Mouse (Mus musculus) right cerebral cortex, postnatal 10 days (tissue): ENCODE measurements around the gene Hist1h2af.

ENCODE experiments used
- DNase-seq, 2 experiments: peaks; one replicate each; pipeline ENCODE4 v3.0.0; 2021; ENCODE audit warnings: low spot score in 2 of 2

The Hist1h2af gene

GRCm38 (mm10) chr13:23515281-23515680 lies 18.4 kb upstream of the Hist1h2af start:
- DNase-seq: no peak

GRCm38 (mm10) chr13:23515826-23516620 lies 17.7 kb upstream of the Hist1h2af start:
- no peak for DNase-seq

GRCm38 (mm10) chr13:23516822-23517602 lies 16.7 kb upstream of the Hist1h2af start:
- peak; percentile 73 to 80 for DNase-seq

GRCm38 (mm10) chr13:23517603-23518294 lies 16.0 kb upstream of the Hist1h2af start:
- peak; percentile 90 to 94 for DNase-seq

- no peak for DNase-seq
These were observed 15.5 kb upstream of the Hist1h2af start for GRCm38 (mm10) chr13:23518295-23518603.

- peak; percentile 79 to 80 for DNase-seq
These were observed 14.8 kb upstream of the Hist1h2af start for GRCm38 (mm10) chr13:23518885-23519284.

DNA sequence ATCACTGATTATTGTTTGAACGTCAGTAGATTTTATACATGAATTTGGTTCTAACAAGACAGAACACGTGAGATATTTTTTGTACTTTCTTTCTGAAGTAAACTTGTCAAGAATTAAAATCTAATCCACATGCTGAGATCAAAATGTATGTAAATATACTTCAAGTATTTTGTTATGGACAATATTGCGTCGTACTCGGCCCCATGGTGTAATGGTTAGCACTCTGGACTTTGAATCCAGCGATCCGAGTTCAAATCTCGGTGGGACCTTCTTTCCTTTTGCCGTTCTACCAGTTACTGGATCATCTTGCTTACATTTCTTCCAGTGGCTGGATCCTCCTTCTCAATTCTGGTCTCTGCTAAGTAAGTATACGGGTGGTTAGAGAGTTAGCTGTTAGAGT lies 14.3 kb upstream of the Hist1h2af start:
- peak; percentile 83 to 87 for DNase-seq

DNA sequence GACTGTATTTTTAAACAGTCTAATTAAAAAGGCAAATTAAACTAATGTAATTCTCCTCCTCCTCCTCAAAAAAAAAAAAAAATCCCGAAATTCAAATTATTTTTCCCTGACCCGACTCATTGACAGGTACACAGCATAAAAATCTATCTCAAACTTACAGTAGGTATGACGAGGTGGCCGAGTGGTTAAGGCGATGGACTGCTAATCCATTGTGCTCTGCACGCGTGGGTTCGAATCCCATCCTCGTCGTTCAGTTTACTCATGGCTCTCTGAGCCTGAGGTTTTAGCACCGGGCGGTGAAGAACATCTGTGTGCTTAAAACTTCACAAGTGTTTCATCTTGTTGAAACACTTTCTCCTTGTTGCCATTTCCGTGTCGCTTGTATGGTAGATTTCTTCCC lies 12.0 kb upstream of the Hist1h2af start:
- DNase-seq: peak; percentile 73 to 81

- DNase-seq: no peak
These were observed 9.7 kb upstream of the Hist1h2af start for GRCm38 (mm10) chr13:23523976-23524375.

DNA sequence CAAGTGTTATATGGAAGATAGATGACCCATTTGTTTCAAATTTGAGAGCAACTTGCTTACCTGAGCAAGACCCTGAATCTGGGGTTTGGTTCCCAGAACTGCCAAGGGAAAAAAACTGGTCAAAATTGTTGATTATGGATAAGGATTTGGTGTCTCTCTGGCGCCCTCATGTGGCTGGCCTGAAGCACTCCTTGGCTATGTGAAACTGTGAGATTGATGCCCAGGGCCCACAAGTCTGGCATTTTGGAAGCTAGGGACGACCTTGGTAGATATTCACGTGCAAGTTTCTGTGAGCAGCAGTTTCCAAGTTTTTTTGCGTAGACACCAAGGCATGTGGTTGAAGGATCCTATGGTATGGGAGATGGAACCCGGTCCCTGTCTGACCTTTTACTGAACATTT lies 9.1 kb upstream of the Hist1h2af start:
- peak; percentile 75 to 86 for DNase-seq

DNA sequence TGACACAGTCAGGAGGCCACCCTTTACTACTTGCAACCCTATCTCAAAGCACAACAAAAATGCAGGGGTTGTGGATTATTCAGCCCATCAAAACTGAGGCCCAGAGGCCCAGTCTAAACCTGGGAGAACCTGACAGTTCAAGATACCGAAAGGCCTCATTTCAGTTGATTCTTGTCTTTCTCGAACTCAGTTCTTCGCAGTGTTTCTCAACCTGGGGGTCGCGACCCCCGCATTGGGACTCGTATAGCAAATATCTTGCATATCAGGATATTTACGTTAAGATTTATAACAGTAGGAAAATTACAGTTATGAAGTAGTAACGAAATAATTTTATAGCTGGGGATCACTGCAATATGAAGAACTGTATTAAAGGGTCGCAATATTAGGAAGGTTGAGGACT lies 7.8 kb upstream of the Hist1h2af start:
- DNase-seq: peak in 1 of 2 experiments; percentile 37

GRCm38 (mm10) chr13:23526312-23526711 lies 7.4 kb upstream of the Hist1h2af start:
- DNase-seq: peak; percentile 90 to 92

DNA sequence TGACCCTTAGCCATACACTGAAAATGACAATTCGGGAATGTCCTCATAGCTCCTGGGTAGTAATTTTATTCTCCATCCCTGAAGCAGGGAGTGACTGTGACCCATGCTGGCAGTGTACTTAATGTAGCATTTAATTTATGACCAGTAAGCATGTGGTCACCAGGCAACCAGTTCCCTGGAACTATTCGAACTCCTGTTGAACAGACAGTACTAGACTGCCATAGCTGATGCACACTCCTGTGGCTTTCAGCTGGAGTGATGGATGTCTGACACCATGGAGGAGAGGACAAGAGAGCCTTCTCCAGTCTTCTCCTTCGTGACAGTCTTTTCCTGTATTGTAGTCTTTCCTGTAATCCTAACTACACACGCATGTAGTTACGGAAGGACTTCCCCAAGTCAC lies 4.7 kb upstream of the Hist1h2af start:
- DNase-seq: no peak

- no peak for DNase-seq
These were observed 4.1 kb upstream of the Hist1h2af start for GRCm38 (mm10) chr13:23529480-23530165.

GRCm38 (mm10) chr13:23530181-23530900 lies 3.4 kb upstream of the Hist1h2af start:
- peak; percentile 57 to 69 for DNase-seq

DNA sequence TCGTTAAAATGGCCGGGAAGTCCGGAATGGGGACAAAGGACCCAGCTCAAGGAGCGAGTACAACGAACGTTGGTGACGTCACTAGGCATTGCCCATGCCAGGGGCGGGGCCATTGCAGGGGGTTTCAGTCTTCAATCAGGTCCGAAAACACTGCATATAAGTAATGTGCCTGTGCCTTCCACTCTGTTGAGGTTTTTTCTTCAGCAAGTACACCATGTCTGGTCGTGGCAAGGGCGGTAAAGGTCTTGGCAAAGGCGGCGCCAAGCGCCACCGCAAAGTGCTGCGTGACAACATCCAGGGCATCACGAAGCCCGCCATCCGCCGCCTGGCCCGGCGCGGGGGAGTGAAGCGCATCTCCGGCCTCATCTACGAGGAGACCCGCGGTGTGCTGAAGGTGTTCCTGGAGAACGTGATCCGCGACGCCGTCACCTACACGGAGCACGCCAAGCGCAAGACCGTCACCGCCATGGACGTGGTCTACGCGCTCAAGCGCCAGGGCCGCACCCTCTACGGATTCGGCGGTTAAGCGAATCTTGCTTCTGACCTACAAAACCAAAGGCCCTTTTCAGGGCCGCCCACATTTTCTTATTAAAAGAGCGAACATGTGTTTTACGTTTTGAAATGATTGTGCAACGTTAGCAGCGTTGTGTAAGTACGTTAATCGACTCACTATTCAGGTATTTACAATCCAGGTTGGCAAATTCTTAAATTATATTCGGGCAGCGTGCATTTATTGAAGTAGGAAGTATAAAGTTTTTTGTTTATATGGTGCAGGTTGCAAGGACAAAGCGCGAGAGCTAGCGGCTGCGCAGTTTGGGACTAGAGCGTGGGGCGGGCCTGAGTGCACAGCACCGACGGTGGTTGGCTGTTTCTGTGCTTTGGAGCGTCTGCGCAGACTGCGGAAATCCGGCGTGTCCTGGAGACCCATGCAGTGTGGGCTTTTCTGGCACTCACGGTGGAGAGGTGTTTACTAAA lies 2.5 kb upstream of the Hist1h2af start, which contains the start of gene Hist1h4h:
Gene Hist1h4h (plus strand): TSS at position 150 of the 975 bp plus-strand sequence.
- DNase-seq: peak; percentile 98

- no peak for DNase-seq
These were observed 1.2 kb upstream of the Hist1h2af start for GRCm38 (mm10) chr13:23532262-23533075.

DNA sequence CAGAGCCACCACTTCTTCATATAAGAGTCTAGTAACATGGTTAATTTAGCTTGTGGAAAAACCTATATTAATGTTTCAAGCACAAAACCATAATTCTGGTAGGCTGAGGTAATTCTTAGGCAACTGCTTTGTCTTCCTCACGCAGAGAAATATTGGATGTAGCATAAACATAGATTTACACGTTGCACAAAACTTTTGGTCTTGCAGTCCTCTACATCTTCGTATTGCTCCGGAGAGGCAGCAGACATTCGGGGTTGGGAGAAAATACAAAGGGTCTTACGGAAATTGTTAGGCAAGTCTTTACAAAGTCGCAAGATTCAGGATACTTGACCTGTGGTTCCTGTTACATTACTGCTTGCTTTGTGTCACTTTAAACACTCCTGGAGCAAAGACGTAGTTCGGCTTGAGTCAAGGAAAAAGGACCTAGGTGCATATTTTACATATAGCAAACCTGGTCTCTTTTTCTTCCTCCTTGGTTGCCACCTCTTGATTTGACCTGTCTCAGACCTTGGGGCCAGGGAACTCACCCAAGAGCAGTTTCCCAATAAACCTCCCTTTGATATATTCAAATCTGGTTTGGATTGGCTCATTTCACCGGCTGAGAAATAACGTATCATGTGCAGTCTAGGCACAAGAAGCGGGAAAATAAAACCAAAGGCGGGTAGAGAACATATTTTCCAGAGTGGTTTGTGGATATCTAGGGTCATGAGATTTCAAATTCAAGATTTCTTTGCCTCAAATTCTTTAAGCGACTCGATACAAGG lies 844 bp downstream of the Hist1h2af start:
- peak in 1 of 2 experiments; percentile 48 for DNase-seq
